Mouse (Mus musculus) myocyte (in vitro differentiated cells): ENCODE measurements around the gene Amt.

Experiments used
- CEBPB ChIP-seq: IDR thresholded peaks from 2 replicates; pipeline ENCODE4 v1.6.1; 2011; ENCODE audit warnings: mild to moderate bottlenecking, moderate library complexity; ENCODE audit not compliant: poor library complexity, insufficient read depth, severe bottlenecking
- E2F4 ChIP-seq: IDR thresholded peaks from one replicate; pipeline ENCODE4 v1.6.1; 2011; ENCODE audit warnings: mild to moderate bottlenecking, control low read depth, moderate library complexity; ENCODE audit not compliant: insufficient read depth
- MAX ChIP-seq: IDR thresholded peaks from one replicate; pipeline ENCODE4 v1.6.1; 2011; ENCODE audit warnings: low read depth, mild to moderate bottlenecking, control low read depth
- MYOG ChIP-seq, 3 experiments: IDR thresholded peaks; one replicate each; pipeline ENCODE4 v1.6.1; 2011; ENCODE audit warnings: control low read depth in 2 of 3, low read depth in 2 of 3, mild to moderate bottlenecking in 2 of 3; ENCODE audit not compliant: insufficient read length in 2 of 3, control insufficient read depth in 1 of 3, insufficient read depth in 1 of 3
- POLR2A ChIP-seq: IDR thresholded peaks from one replicate; pipeline ENCODE4 v1.6.1; 2011; ENCODE audit warnings: low read depth, mild to moderate bottlenecking, control low read depth, moderate library complexity; ENCODE audit not compliant: insufficient read length
- REST ChIP-seq: IDR thresholded peaks from one replicate; pipeline ENCODE4 v1.6.1; 2011; ENCODE audit warnings: mild to moderate bottlenecking, control low read depth, moderate library complexity; ENCODE audit not compliant: insufficient read depth, insufficient read length

GRCm38 (mm10) chr9:108267691-108268090, 29.0 kb upstream of the Amt start:
- TF ChIP-seq E2F4: no peak
- no peak for TF ChIP-seq POLR2A
- TF ChIP-seq MYOG (IDR thresholded peaks at IDR 0.05; ENCODE audit: control insufficient read depth in 1 of 3, insufficient read depth in 1 of 3, insufficient read length in 2 of 3, low read depth in 2 of 3): no peak
- no peak for TF ChIP-seq MAX
- TF ChIP-seq REST: no peak
- no peak for TF ChIP-seq CEBPB
